Mouse (Mus musculus) hindbrain, embryonic 12.5 days (tissue): Measurements from ENCODE around the gene Pin1. TPM values are rescaled to one million over a fixed set of nuclear protein-coding genes. Genes with fewer than 3 reads are reported as not detected.
A peak's percentile ranks its signal among the peaks of the same experiment; 100 is the strongest.

Source experiments
- ATAC-seq: fragments of 200-750 bp; cut with Nextera tagmentation; 2 replicates; pipeline ENCODE4 v1.8.0; 2017; ENCODE audit warnings: moderate TSS enrichment; ENCODE audit not compliant: low FRiP score
- H3K27ac ChIP-seq: fragments of 300-500 bp; sonication (generic); 2 replicates; pipeline ENCODE4 v1.5.1; 2016; ENCODE audit warnings: mild to moderate bottlenecking
- H3K27me3 ChIP-seq: fragments of 300-500 bp; sonication (generic); 2 replicates; pipeline ENCODE4 v1.6.1; 2016; ENCODE audit warnings: mild to moderate bottlenecking
- H3K36me3 ChIP-seq: fragments of 300-500 bp; sonication (generic); 2 replicates; pipeline ENCODE4 v1.6.1; 2016; ENCODE audit warnings: mild to moderate bottlenecking
- H3K4me1 ChIP-seq: fragments of 300-500 bp; sonication (generic); 2 replicates; pipeline ENCODE4 v1.6.1; 2016
- H3K4me2 ChIP-seq: fragments of 300-500 bp; sonication (generic); replicated peaks from 2 replicates; pipeline ENCODE4 v1.6.1; 2016; ENCODE audit warnings: mild to moderate bottlenecking
- H3K4me3 ChIP-seq: fragments of 300-500 bp; sonication (generic); 2 replicates; pipeline ENCODE4 v1.5.1; 2016; ENCODE audit warnings: mild to moderate bottlenecking
- H3K9ac ChIP-seq: fragments of 300-500 bp; sonication (generic); 2 replicates; pipeline ENCODE4 v1.6.1; 2016; ENCODE audit warnings: mild to moderate bottlenecking, moderate library complexity
- H3K9me3 ChIP-seq: fragments of 300-500 bp; sonication (generic); replicated peaks from 2 replicates; pipeline ENCODE4 v1.6.1; 2016; ENCODE audit warnings: mild to moderate bottlenecking
- WGBS: fragments of 180-500 bp; shearing (Covaris S2); methylation state at CpG from one replicate; pipeline ENCODE4 v1.1.7; 2016; 5-methylcytosine and 5-hydroxymethylcytosine counted together
- polyA plus RNA-seq: library from polyadenylated mRNA; unstranded; fragments of >200 nt; fragmentation: Nextera tagmentation; extraction: Ambion mirVana; gene quantifications from 2 replicates; pipeline ENCODE4 v1.2.1, GENCODE M21; 2016

Pin1 gene
- polyA plus RNA-seq, 1 experiment from 2014 or later: 49.4 TPM

GRCm38 (mm10) chr9:20641501-20641900, 10.4 kb upstream of the Pin1 start:
- Histone ChIP-seq H3K9me3 (no peaks in the 10 kb centered on the region), H3K4me1 (peaks cover 31% of the 10 kb centered on the region), H3K36me3 (peaks cover 26% of the 10 kb centered on the region), H3K27ac (0 out of 2 replicates have a peak overlapping the region, but pooled peaks have one; percentile 93), H3K4me3 (peak overlapping the region; percentile 88), H3K9ac (peak overlapping the region; percentile 88), H3K4me2 (peak overlapping the region; percentile 98), H3K27me3 (no peaks in the 10 kb centered on the region)
- ATAC-seq: no peak
- WGBS: 27% methylated on average over 6 of the region's 6 CpGs

DNA sequence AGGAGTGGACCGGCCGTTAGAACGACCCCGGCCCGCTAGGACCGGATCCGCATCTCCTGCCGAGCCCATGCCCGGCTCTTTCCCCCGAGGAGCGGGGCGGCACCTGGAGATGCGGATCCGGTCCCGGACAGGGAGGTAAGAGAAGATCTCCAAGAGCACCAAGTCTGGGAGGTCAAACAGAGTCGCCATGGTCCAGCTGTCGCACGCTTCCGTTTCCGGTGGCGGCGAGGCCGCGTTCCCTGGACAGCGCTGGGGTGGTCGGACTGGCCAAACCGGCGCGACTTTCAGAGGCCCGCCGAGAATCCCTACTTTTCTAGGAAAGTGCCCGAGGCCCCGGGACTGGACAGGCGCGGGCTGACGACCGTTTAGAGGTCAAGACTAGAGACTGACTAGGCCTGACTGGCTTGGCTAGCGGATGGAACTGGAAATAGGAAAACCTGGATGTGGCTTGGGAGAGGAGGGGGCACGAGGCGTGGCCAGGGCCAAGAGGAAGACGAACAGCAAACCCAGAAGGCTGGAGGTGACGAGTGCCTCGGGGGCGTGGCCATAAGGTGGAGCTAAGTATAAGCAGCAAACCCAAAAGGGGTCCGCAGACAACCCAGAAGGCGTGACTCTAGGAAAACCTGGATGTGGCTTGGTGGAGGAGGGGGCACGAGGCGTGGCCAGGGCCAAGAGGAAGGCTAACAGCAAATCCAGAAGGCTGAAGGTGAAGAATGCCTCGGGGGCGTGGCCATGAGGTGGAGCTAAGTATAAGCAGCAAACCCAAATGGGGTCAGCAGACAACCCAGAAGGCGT, 9.6 kb upstream of the Pin1 start, which contains the start of gene Ubl5:
TSS of gene Ubl5 (plus strand) at position 778 of the 795 bp plus-strand sequence.
- ATAC-seq: peak; percentile 92
- Histone ChIP-seq H3K9me3 (no peaks in the 10 kb centered on the region), H3K4me3 (peak within 1 kb of the TSS; percentile 88), H3K27me3 (no peaks in the 10 kb centered on the region), H3K4me1 (peaks cover 31% of the 10 kb centered on the region), H3K27ac (peak within 1 kb of the TSS; percentile 93), H3K36me3 (peaks cover 28% of the 10 kb centered on the region), H3K4me2 (peak within 1 kb of the TSS; percentile 98), H3K9ac (peak within 1 kb of the TSS; percentile 88)
- WGBS: under 1% methylated on average over 51 of the region's 51 CpGs

- Histone ChIP-seq H3K9ac (peak overlapping the region; percentile 88), H3K27ac (peak overlapping the region; percentile 93), H3K4me1 (peaks cover 31% of the 10 kb centered on the region), H3K9me3 (no peaks in the 10 kb centered on the region), H3K4me2 (peak overlapping the region; percentile 98), H3K4me3 (peak overlapping the region; percentile 88), H3K36me3 (peaks cover 30% of the 10 kb centered on the region), H3K27me3 (no peaks in the 10 kb centered on the region)
- 1% methylated on average over 30 of the region's 30 CpGs for WGBS
- ATAC-seq: peak; percentile 86
Measured at GRCm38 (mm10) chr9:20642896-20643466, 8.9 kb upstream of the Pin1 start.

DNA sequence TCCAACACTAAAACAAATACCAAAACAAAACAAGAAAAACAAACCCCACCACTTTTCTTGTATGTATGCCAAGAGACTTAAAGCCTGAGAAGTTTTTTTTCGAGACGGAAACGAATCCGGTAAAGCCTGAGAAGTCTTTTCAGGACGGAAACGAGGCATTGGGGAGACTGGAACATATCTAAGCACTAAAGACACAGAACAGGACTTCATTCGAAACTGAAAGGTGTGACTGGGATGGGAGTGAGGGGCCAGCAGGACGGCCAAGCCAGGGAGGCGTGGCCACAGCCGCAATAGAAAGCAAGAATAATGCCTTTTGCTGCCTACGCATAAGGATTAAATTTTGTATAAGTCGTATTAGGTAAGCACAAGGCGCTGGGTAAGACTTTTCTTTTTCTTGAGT, 8.1 kb upstream of the Pin1 start:
- Histone ChIP-seq H3K4me2 (peak overlapping the region; percentile 98), H3K27ac (peak overlapping the region; percentile 93; the same call in 1 of the 2 replicates), H3K4me3 (peak overlapping the region; percentile 88), H3K9ac (peak overlapping the region; percentile 88), H3K36me3 (peaks cover 30% of the 10 kb centered on the region), H3K4me1 (peaks cover 31% of the 10 kb centered on the region), H3K9me3 (no peaks in the 10 kb centered on the region), H3K27me3 (no peaks in the 10 kb centered on the region)
- no peak for ATAC-seq
- WGBS: 11% methylated on average over 13 of the region's 13 CpGs

GRCm38 (mm10) chr9:20644360-20645081, 7.4 kb upstream of the Pin1 start, which contains the start of gene Fbxl12:
Gene Fbxl12 (minus strand): TSS chr9:20644767.
- H3K27me3 ChIP-seq: no peaks in the 10 kb centered on the region
- peaks cover 31% of the 10 kb centered on the region for H3K4me1 ChIP-seq
- H3K9me3 ChIP-seq: no peaks in the 10 kb centered on the region
- H3K27ac ChIP-seq: peak within 1 kb of the TSS; percentile 93
- H3K9ac ChIP-seq: peak within 1 kb of the TSS; percentile 88
- H3K4me2 ChIP-seq: peak within 1 kb of the TSS; percentile 98
- under 1% methylated on average over 43 of the region's 43 CpGs for WGBS
- peak; percentile 30 for ATAC-seq
- peak within 1 kb of the TSS; percentile 88 for H3K4me3 ChIP-seq
- peaks cover 32% of the 10 kb centered on the region for H3K36me3 ChIP-seq

DNA sequence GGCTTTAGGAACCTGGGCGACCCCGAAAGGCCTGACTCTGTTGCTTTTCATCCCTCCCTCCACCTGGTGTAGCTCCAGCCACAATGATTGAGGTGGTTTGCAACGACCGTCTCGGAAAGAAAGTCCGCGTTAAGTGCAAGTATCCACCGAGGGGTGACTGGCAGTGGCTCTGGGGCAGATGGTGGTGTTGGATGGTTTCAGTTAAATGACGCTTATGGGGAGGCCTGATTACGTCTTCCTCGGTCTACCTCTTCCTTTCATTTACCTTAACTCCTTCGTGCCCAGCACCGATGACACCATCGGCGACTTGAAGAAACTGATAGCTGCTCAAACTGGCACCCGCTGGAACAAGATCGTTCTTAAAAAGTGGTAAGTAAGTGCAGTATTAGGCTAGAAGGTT, 6.8 kb upstream of the Pin1 start:
- peak overlapping the region; percentile 98 for H3K4me2 ChIP-seq
- peak overlapping the region; percentile 88 for H3K4me3 ChIP-seq
- H3K9ac ChIP-seq: peak overlapping the region; percentile 88
- ATAC-seq: no peak
- 6% methylated on average over 17 of the region's 17 CpGs for WGBS
- H3K27me3 ChIP-seq: no peaks in the 10 kb centered on the region
- H3K4me1 ChIP-seq: peaks cover 31% of the 10 kb centered on the region
- H3K9me3 ChIP-seq: no peaks in the 10 kb centered on the region
- H3K36me3 ChIP-seq: peaks cover 32% of the 10 kb centered on the region
- peak overlapping the region; percentile 83 for H3K27ac ChIP-seq

DNA sequence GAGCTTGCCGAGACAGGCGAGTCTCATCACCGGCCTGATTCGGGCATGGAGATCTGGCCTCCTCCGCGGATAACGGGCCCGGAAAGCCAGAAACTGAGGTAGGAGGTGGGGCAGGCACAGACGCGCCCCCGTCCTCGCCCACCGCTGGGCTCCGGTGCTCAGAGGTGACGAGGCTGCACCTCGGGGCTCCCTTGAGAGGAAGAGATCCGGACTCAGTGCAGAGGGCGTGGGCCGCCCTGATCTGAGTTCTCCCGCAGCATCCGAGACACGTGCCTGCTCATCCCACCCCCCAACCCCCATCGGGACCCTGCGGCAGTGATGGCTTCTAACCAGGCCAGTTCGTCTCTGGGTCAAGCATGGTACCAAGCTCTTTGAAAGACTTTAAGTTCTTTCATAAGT, 364 bp downstream of the Pin1 start:
- H3K4me3 ChIP-seq: peak overlapping the region; percentile 92
- H3K27ac ChIP-seq: no peak overlapping the region; the same call in 1 of the 2 replicates
- H3K4me1 ChIP-seq: peaks cover 32% of the 10 kb centered on the region
- no peaks in the 10 kb centered on the region for H3K9me3 ChIP-seq
- 0% methylated on average over 25 of the region's 25 CpGs for WGBS
- ATAC-seq: no peak; the same call in 1 of the 2 replicates
- H3K9ac ChIP-seq: peak overlapping the region; percentile 89
- H3K27me3 ChIP-seq: no peaks in the 10 kb centered on the region
- peak overlapping the region; percentile 83 for H3K4me2 ChIP-seq
- H3K36me3 ChIP-seq: peaks cover 48% of the 10 kb centered on the region

GRCm38 (mm10) chr9:20653859-20654258, 2.0 kb downstream of the Pin1 start:
- Histone ChIP-seq H3K27ac (no peak overlapping the region), H3K4me3 (no peak overlapping the region), H3K27me3 (no peaks in the 10 kb centered on the region), H3K9ac (no peak overlapping the region), H3K36me3 (peaks cover 49% of the 10 kb centered on the region), H3K4me2 (peak overlapping the region; percentile 83; the same call in 1 of the 2 replicates), H3K9me3 (no peaks in the 10 kb centered on the region), H3K4me1 (peaks cover 32% of the 10 kb centered on the region)
- WGBS: 92% methylated on average over 3 of the region's 3 CpGs
- ATAC-seq: no peak

DNA sequence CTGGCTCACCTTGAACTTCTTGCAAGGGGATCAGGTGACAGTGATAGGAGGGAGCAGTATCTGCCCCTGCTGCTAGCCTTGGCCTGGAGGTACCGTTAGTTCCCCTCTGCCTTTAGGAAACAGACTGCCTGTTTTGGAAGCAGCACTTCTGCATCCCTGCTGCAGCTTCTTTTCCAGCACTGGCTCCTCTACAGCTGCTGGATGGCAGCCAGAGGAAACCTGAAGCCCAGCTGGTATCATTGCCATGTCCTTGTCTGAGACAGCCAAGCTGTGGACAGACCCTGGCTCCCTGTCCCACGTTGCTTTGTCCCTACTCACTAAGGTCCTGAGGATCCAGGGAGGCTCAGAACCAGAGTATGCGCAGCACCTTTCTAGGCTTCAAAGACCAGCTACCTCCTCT, 5.7 kb downstream of the Pin1 start:
- 91% methylated on average over 3 of the region's 3 CpGs for WGBS
- Histone ChIP-seq H3K4me1 (peaks cover 28% of the 10 kb centered on the region), H3K4me3 (no peak overlapping the region), H3K9me3 (no peaks in the 10 kb centered on the region), H3K36me3 (peaks cover 75% of the 10 kb centered on the region), H3K27me3 (no peaks in the 10 kb centered on the region), H3K9ac (no peak overlapping the region), H3K4me2 (no peak overlapping the region), H3K27ac (no peak overlapping the region)
- no peak for ATAC-seq

- Histone ChIP-seq H3K9me3 (no peaks in the 10 kb centered on the region), H3K9ac (no peak overlapping the region), H3K4me1 (peaks cover 50% of the 10 kb centered on the region), H3K27me3 (no peaks in the 10 kb centered on the region), H3K36me3 (peaks cover 66% of the 10 kb centered on the region), H3K27ac (peak overlapping the region; percentile 68), H3K4me3 (no peak overlapping the region), H3K4me2 (no peak overlapping the region)
- 0 out of 2 replicates have a peak, but pooled peaks have one; percentile 17 for ATAC-seq
- 58% methylated on average over 3 of the region's 3 CpGs for WGBS
Measured at GRCm38 (mm10) chr9:20662325-20662724, 10.4 kb downstream of the Pin1 start.

GRCm38 (mm10) chr9:20662874-20663273, 11.0 kb downstream of the Pin1 start:
- Histone ChIP-seq H3K4me3 (no peak overlapping the region), H3K27ac (peak overlapping the region; percentile 68), H3K27me3 (no peaks in the 10 kb centered on the region), H3K4me1 (peaks cover 50% of the 10 kb centered on the region), H3K36me3 (peaks cover 61% of the 10 kb centered on the region), H3K9me3 (no peaks in the 10 kb centered on the region), H3K9ac (peak overlapping the region; percentile 15; the same call in 1 of the 2 replicates), H3K4me2 (no peak overlapping the region)
- peak; percentile 45 for ATAC-seq
- WGBS: 65% methylated on average over 8 of the region's 8 CpGs

GRCm38 (mm10) chr9:20663956-20664355, 12.1 kb downstream of the Pin1 start:
- Histone ChIP-seq H3K4me1 (peaks cover 50% of the 10 kb centered on the region), H3K4me2 (0 out of 2 replicates have a peak overlapping the region, but pooled peaks have one; percentile 4), H3K27ac (peak overlapping the region; percentile 68), H3K36me3 (peaks cover 54% of the 10 kb centered on the region), H3K9ac (0 out of 2 replicates have a peak overlapping the region, but pooled peaks have one; percentile 6), H3K27me3 (no peaks in the 10 kb centered on the region), H3K4me3 (no peak overlapping the region), H3K9me3 (no peaks in the 10 kb centered on the region)
- WGBS: 81% methylated on average over 2 of the region's 2 CpGs
- peak; percentile 16 for ATAC-seq
